ENCODE assay signal across 1 mouse cellular context in genomic region chr10:62031986-62032385, GRCm38 (mm10). TPM values are rescaled to one million over a fixed set of nuclear protein-coding genes. Genes with fewer than 3 reads are reported as not detected.
"Had no signal": no experiment of that assay in that cellular context is flagged by ENCODE, and none has a peak within 500 bp of the region (broad histone marks: within the 10 kb centered on the region; RNA-seq: fewer than 3 reads in every experiment).

No protein-coding gene starts in this region.

RNA-seq across cellular contexts. Expression of gene Col13a1, which starts 53.1 kb away (rescaled TPM):
- polyA plus RNA-seq: inflammation-experienced regulatory T-cells, adult 6 months had no signal
